Mouse (Mus musculus): ENCODE measurements around the gene Macf1.
A peak's percentile ranks its signal among the peaks of the same experiment; 100 is the strongest.

The Macf1 gene

GRCm38 (mm10) chr4:123438414-123438813 is 245.7 kb downstream of the Macf1 start:
- no peak for DNase-seq (ENCODE audit: low read depth)

- no peak for DNase-seq (ENCODE audit: low read depth)
These were observed 251.0 kb downstream of the Macf1 start for GRCm38 (mm10) chr4:123433171-123433570.

- no peak for DNase-seq (ENCODE audit: low read depth)
These were observed 252.2 kb downstream of the Macf1 start for GRCm38 (mm10) chr4:123431936-123432335.

GRCm38 (mm10) chr4:123427900-123428684 is 256.1 kb downstream of the Macf1 start:
- DNase-seq (ENCODE audit: low read depth), result peak; percentile 63

GRCm38 (mm10) chr4:123427271-123427899 is 256.8 kb downstream of the Macf1 start:
- DNase-seq (ENCODE audit: low read depth), result no peak

- DNase-seq (ENCODE audit: low read depth), result no peak
These were observed 257.6 kb downstream of the Macf1 start for GRCm38 (mm10) chr4:123426429-123427080.

- DNase-seq (ENCODE audit: low read depth), result peak; percentile 70
These were observed 258.4 kb downstream of the Macf1 start for GRCm38 (mm10) chr4:123425672-123426272.

- DNase-seq (ENCODE audit: low read depth), result no peak
These were observed 260.1 kb downstream of the Macf1 start for GRCm38 (mm10) chr4:123424050-123424449.

GRCm38 (mm10) chr4:123422828-123423227 is 261.3 kb downstream of the Macf1 start:
- DNase-seq (ENCODE audit: low read depth), result peak; percentile 49

- no peak for DNase-seq (ENCODE audit: low read depth)
These were observed 266.1 kb downstream of the Macf1 start for GRCm38 (mm10) chr4:123418032-123418431.

- DNase-seq (ENCODE audit: low read depth), result no peak
These were observed 266.7 kb downstream of the Macf1 start for GRCm38 (mm10) chr4:123417478-123417877.

GRCm38 (mm10) chr4:123416829-123417228 is 267.3 kb downstream of the Macf1 start:
- no peak for DNase-seq (ENCODE audit: low read depth)

GRCm38 (mm10) chr4:123415566-123415965 is 268.6 kb downstream of the Macf1 start:
- no peak for DNase-seq (ENCODE audit: low read depth)

GRCm38 (mm10) chr4:123413876-123414275 is 270.3 kb downstream of the Macf1 start:
- DNase-seq (ENCODE audit: low read depth), result no peak

- DNase-seq (ENCODE audit: low read depth), result no peak
These were observed 271.2 kb downstream of the Macf1 start for GRCm38 (mm10) chr4:123412981-123413380.

GRCm38 (mm10) chr4:123412528-123412878 is 271.7 kb downstream of the Macf1 start:
- DNase-seq (ENCODE audit: low read depth), result no peak

GRCm38 (mm10) chr4:123411732-123412527 is 272.2 kb downstream of the Macf1 start:
- peak; percentile 80 for DNase-seq (ENCODE audit: low read depth)

- DNase-seq (ENCODE audit: low read depth), result peak; percentile 73
These were observed 273.0 kb downstream of the Macf1 start for GRCm38 (mm10) chr4:123411006-123411731.

GRCm38 (mm10) chr4:123409752-123410151 is 274.4 kb downstream of the Macf1 start:
- DNase-seq (ENCODE audit: low read depth), result no peak

- no peak for DNase-seq (ENCODE audit: low read depth)
These were observed 275.0 kb downstream of the Macf1 start for GRCm38 (mm10) chr4:123409034-123409692.

GRCm38 (mm10) chr4:123407792-123408191 is 276.4 kb downstream of the Macf1 start:
- DNase-seq (ENCODE audit: low read depth), result no peak
